Mouse (Mus musculus) forebrain, embryonic 16.5 days (tissue): ENCODE results near the gene Plp2. TPM values are rescaled to one million over a fixed set of nuclear protein-coding genes. Genes with fewer than 3 reads are reported as not detected.
A peak's percentile ranks its signal among the peaks of the same experiment; 100 is the strongest.

Experiments used
- ATAC-seq: fragments of 200-750 bp; cut with Nextera tagmentation; 2 replicates; pipeline ENCODE4 v1.8.0; 2017; ENCODE audit warnings: mild to moderate bottlenecking, moderate library complexity
- H3K27ac ChIP-seq: fragments of 300-500 bp; sonication (generic); 2 replicates; pipeline ENCODE4 v1.5.1; 2014; ENCODE audit warnings: low read length, control low read depth
- H3K27me3 ChIP-seq: fragments of 300-500 bp; sonication (generic); replicated peaks from 2 replicates; pipeline ENCODE4 v1.6.1; 2014; ENCODE audit warnings: low read length; ENCODE audit not compliant: control insufficient read depth, insufficient read depth
- H3K36me3 ChIP-seq: fragments of 300-500 bp; sonication (generic); 2 replicates; pipeline ENCODE4 v1.6.1; 2014; ENCODE audit not compliant: control insufficient read depth, insufficient read depth
- H3K4me1 ChIP-seq: fragments of 300-500 bp; sonication (generic); replicated peaks from 2 replicates; pipeline ENCODE4 v1.6.1; 2014; ENCODE audit warnings: low read length; ENCODE audit not compliant: control insufficient read depth, insufficient read depth
- H3K4me2 ChIP-seq: fragments of 300-500 bp; sonication (generic); 2 replicates; pipeline ENCODE4 v1.6.1; 2014; ENCODE audit warnings: mild to moderate bottlenecking, low read length, control low read depth
- H3K4me3 ChIP-seq: fragments of 300-500 bp; sonication (generic); replicated peaks from 2 replicates; pipeline ENCODE4 v1.5.1; 2014; ENCODE audit warnings: mild to moderate bottlenecking, low read length, control low read depth
- H3K9ac ChIP-seq: fragments of 300-500 bp; sonication (generic); replicated peaks from 2 replicates; pipeline ENCODE4 v1.6.1; 2014; ENCODE audit warnings: low read depth, low read length, control low read depth
- H3K9me3 ChIP-seq: fragments of 300-500 bp; sonication (generic); 2 replicates; pipeline ENCODE4 v1.6.1; 2016; ENCODE audit warnings: low read length; ENCODE audit not compliant: control insufficient read depth
- WGBS: fragments of 180-500 bp; shearing (Covaris S2); extraction: QIAGEN DNeasy Blood & Tissue Kit; methylation state at CpG from one replicate; pipeline ENCODE4 v1.1.7; 2014; 5-methylcytosine and 5-hydroxymethylcytosine counted together
- polyA plus RNA-seq: library from polyadenylated mRNA; unstranded; fragments of >200 nt; fragmentation: Nextera tagmentation; extraction: Ambion mirVana; gene quantifications from 2 replicates; pipeline ENCODE4 v1.2.1, GENCODE M21; 2015

Plp2 gene
- polyA plus RNA-seq, 1 experiment from 2014 or later = 35.1 TPM

DNA sequence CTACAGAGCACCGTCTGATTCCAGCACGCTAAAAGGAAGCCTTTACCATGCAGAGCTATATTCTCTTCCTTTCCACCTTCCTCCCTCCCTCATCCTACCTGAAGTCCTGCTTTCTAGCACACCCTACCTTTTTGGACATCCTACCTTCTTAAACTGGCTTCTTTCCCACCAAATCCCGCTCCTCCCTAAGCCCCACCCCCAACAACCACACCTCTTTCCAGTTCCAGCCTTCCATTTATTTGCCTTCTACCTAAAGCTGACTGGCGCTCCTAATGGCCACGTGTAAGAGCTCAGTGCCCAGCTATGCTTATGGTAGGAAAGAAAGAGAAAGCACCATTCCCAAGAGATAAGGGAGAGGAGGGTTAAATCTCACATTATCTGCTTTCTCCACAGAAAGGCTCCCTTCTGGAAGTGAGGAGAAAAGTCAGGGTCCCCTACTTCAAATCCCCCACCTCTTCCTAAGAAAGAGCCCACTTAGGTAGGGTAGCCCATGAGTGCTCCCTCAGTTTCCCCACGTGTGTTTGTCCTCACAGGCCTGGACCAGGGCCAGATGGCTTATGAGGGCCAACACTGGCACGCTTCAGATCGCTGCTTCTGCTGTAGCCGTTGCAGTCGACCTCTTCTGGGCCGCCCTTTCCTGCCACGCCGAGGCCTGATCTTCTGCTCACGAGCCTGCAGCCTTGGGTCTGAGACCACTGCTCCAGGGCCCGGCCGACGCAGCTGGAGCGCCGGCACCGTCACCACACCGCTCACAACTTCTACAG lies 5.3 kb downstream of the Plp2 start:
- Histone ChIP-seq H3K27ac (no peak overlapping the region), H3K4me3 (no peak overlapping the region), H3K4me1 (no peaks in the 10 kb centered on the region), H3K9ac (no peak overlapping the region), H3K27me3 (no peaks in the 10 kb centered on the region), H3K4me2 (no peak overlapping the region), H3K36me3 (no peaks in the 10 kb centered on the region), H3K9me3 (no peaks in the 10 kb centered on the region)
- ATAC-seq = no peak
- 74% methylated on average over 21 of the region's 21 CpGs for WGBS

GRCm38 (mm10) chrX:7664791-7665190 lies 6.4 kb downstream of the Plp2 start:
- no peaks in the 10 kb centered on the region for H3K4me1 ChIP-seq
- no peaks in the 10 kb centered on the region for H3K27me3 ChIP-seq
- no peaks in the 10 kb centered on the region for H3K36me3 ChIP-seq
- H3K4me2 ChIP-seq = no peak overlapping the region
- no peaks in the 10 kb centered on the region for H3K9me3 ChIP-seq
- H3K9ac ChIP-seq = no peak overlapping the region
- 85% methylated on average over 11 of the region's 11 CpGs for WGBS
- no peak overlapping the region for H3K4me3 ChIP-seq
- no peak overlapping the region for H3K27ac ChIP-seq
- 0 out of 2 replicates have a peak, but pooled peaks have one; percentile 31 for ATAC-seq

- H3K27me3 ChIP-seq = no peaks in the 10 kb centered on the region
- 77% methylated on average over 3 of the region's 3 CpGs for WGBS
- H3K9ac ChIP-seq = no peak overlapping the region
- no peak overlapping the region for H3K4me2 ChIP-seq
- H3K4me1 ChIP-seq = no peaks in the 10 kb centered on the region
- ATAC-seq = no peak
- H3K4me3 ChIP-seq = no peak overlapping the region
- no peak overlapping the region for H3K27ac ChIP-seq
- H3K36me3 ChIP-seq = no peaks in the 10 kb centered on the region
- no peaks in the 10 kb centered on the region for H3K9me3 ChIP-seq
These were observed 8.3 kb downstream of the Plp2 start for GRCm38 (mm10) chrX:7662936-7663335.

- Histone ChIP-seq H3K9ac (no peak overlapping the region), H3K9me3 (no peaks in the 10 kb centered on the region), H3K36me3 (no peaks in the 10 kb centered on the region), H3K4me2 (no peak overlapping the region), H3K4me3 (no peak overlapping the region), H3K27ac (no peak overlapping the region), H3K4me1 (no peaks in the 10 kb centered on the region), H3K27me3 (no peaks in the 10 kb centered on the region)
- 80% methylated on average over 4 of the region's 4 CpGs for WGBS
- ATAC-seq = no peak
These were observed 10.1 kb downstream of the Plp2 start for GRCm38 (mm10) chrX:7661086-7661485.

DNA sequence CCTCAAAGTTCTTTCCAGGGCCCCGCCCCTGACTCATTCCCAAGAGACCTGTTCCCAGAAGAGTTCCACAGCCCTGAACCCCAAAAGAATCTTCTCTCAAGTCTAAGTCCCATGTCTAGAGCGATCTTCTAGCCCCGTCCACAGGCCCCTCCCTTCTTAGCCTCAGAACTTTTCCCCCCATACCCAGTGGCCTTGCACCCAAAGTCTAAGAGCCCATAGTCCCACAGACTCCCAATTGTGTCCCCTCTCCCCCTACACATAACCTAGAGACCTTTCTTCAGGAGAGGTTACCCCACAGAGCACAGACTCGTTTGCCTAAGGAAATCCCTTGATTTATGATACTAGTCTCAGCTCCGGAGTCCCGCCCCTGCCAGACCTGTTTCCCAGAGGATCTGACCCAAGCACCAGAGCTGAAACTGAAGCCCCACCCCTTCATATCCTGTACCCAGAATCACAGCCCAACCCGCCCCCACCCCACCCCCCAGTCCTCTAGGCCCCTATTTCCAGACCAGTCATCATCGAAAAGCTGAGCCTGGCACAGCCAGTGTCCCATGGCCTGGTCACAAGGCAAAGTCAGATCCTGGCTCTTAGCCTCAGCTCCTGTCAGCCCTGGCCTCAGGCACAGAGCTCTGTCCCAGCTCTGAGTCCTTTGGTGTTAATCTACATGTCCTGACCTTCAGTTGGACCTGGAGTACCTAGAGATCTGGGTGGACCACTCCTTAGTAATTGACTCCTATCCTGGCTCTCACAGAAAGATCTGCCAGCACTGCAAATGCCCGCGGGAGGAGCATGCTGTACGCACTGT lies 12.2 kb downstream of the Plp2 start:
- WGBS = 59% methylated on average over 11 of the region's 11 CpGs
- no peak overlapping the region for H3K9ac ChIP-seq
- H3K27ac ChIP-seq = no peak overlapping the region
- no peaks in the 10 kb centered on the region for H3K9me3 ChIP-seq
- H3K27me3 ChIP-seq = no peaks in the 10 kb centered on the region
- H3K36me3 ChIP-seq = no peaks in the 10 kb centered on the region
- H3K4me3 ChIP-seq = no peak overlapping the region
- H3K4me1 ChIP-seq = no peaks in the 10 kb centered on the region
- ATAC-seq = no peak
- no peak overlapping the region for H3K4me2 ChIP-seq

- Histone ChIP-seq H3K4me2 (no peak overlapping the region), H3K4me3 (no peak overlapping the region), H3K36me3 (no peaks in the 10 kb centered on the region), H3K4me1 (no peaks in the 10 kb centered on the region), H3K9me3 (no peaks in the 10 kb centered on the region), H3K27ac (no peak overlapping the region), H3K27me3 (no peaks in the 10 kb centered on the region), H3K9ac (no peak overlapping the region)
- 0 out of 2 replicates have a peak, but pooled peaks have one; percentile 26 for ATAC-seq
- WGBS = 22% methylated on average over 15 of the region's 15 CpGs
These were observed 13.0 kb downstream of the Plp2 start for GRCm38 (mm10) chrX:7658031-7658784.

DNA sequence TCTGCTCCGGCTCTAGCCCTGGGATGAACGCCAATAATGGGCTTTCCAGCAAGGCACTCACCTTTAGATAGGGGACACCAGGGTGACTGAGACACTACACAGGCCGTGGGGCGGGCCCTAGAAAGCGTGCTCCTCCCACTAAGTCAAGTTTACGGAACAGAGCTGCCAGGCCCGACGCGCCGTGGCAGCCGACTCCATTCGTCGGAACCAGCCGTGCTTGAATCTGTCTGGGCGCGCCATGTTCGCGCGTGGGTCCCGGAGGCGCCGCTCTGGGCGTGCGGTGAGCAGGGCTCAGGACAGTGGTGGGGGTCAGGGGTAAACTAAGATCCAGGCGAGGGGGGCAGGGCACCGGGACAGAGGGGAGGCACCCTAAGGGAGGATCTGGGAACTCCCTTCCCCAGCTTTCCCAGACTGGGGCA lies 14.0 kb downstream of the Plp2 start, which contains the start of gene Prickle3:
TSS of gene Prickle3 (plus strand) at position 40 of the 419 bp plus-strand sequence.
- H3K9me3 ChIP-seq = no peaks in the 10 kb centered on the region
- H3K27ac ChIP-seq = no peak within 1 kb of the TSS
- no peaks in the 10 kb centered on the region for H3K4me1 ChIP-seq
- H3K36me3 ChIP-seq = no peaks in the 10 kb centered on the region
- 29% methylated on average over 26 of the region's 26 CpGs for WGBS
- H3K9ac ChIP-seq = peak within 1 kb of the TSS; percentile 28
- H3K4me3 ChIP-seq = peak within 1 kb of the TSS; percentile 35
- peak within 1 kb of the TSS; percentile 43 for H3K4me2 ChIP-seq
- no peaks in the 10 kb centered on the region for H3K27me3 ChIP-seq
- peak; percentile 55 for ATAC-seq

DNA sequence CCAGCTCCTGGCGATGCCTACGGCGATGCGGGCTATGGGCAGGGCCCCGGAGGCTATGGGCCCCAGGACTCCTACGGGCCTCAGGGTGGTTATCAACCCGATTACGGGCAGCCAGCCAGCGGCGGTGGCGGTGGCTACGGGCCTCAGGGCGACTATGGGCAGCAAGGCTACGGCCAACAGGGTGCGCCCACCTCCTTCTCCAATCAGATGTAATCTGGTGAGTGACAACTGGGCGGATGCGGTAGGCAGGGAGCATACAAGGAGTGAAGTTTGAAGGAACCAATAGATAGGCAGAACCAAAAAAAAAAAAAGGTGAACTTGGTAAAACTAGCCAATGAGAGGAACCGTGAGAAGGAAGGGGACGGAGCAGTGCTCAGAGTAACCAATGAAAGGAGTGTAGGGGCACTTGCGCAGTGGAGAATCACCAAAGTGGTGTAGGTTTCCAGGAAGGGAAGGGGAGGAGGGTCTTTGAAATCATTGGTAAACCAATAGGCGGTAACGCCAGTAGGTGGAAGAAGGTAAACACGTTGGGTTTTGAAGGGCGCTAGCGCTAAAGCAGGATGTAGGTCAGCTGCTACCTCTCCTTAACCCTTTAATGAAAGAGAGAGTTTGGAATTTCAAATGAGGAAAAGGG lies 22.4 kb downstream of the Plp2 start:
- 21% methylated on average over 25 of the region's 25 CpGs for WGBS
- Histone ChIP-seq H3K27ac (peak overlapping the region; percentile 75), H3K36me3 (0 out of 2 replicates have a peak, but pooled peaks cover 2% of the 10 kb centered on the region), H3K9ac (peak overlapping the region; percentile 56), H3K27me3 (no peaks in the 10 kb centered on the region), H3K4me3 (peak overlapping the region; percentile 43), H3K9me3 (no peaks in the 10 kb centered on the region), H3K4me2 (peak overlapping the region; percentile 51), H3K4me1 (peaks cover 4% of the 10 kb centered on the region; the same call in 1 of the 2 replicates)
- ATAC-seq = peak; percentile 97
